Mouse (Mus musculus) spleen, postnatal 36 days (tissue): ENCODE data around the gene Baz2b.

Source experiments
- DNase-seq, 2 experiments: peaks; one replicate each; pipeline ENCODE4 v3.0.0; 2022; ENCODE audit warnings: low spot score in 2 of 2, mixed read lengths in 1 of 2

The Baz2b gene

DNA sequence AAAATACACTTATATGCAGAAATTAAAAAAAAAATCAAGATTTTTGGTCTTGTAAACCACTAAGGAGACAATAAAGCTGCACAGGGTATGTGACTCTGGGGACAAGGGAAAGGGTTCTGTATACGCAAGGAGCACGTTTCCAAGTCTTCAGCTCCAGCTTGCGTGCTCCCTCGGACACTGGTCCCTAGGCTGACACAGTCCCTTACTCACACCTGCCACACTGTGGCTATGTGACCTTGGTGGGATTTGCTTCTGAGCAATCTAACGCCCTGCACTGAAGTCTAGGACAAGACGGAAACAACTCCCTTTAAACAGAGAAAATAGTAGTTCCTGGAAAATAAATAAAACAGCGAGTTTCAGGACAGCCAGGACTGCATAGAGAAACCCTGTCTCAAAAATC lies 253.7 kb downstream of the Baz2b start:
- DNase-seq, result no peak

DNA sequence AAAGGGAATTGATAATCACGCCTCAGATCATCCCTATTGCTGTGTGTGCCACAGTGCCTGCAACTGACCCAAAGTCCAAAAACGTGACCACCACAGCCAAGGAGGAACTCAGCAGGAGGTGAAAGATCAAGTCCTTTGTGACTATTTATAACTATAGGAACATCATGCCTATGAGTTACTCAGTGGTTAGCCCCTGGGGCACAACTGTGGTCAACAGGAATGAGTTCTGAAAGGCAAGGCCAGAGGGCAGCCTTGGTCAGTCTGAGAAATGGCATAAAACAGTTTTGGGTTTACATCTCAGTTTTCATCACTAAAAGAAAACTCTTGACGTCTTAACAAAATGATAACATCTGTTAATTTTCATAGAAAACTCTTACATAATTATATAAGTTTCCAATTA lies 254.8 kb downstream of the Baz2b start:
- DNase-seq, result no peak

DNA sequence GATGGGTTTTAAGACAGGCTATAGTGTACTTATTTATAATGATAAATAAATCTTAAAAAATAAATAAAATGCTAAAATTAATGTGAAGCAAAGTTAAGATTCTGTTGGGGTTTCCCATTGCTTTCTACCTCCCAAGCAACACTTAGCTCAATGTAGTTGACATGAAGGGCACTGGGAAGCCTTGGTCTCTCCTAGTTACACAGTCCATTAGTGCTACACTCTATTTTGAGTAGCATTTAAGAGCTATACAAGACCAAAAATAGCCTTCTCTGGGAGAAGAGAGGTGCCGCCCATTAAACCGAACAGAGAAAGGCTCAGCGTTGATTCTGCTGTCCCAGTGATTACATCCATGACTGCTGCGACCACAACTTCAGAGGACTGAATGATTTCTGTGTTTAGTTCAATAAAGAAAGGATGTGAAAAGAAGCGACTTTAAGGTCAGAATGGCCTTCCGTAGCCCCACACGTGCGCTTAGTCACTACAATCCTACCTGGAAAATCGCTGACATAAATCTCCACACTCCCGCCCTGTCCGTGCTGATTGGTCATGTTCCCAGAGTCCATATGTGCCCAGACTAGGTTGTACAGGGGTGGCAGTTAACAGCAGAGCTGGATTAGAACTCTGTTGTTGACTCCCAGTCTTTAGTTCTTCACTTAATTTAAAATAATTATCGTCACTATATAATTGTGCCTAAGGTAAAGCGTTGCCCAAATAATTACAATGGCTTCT lies 257.2 kb downstream of the Baz2b start:
- DNase-seq, result no peak

DNA sequence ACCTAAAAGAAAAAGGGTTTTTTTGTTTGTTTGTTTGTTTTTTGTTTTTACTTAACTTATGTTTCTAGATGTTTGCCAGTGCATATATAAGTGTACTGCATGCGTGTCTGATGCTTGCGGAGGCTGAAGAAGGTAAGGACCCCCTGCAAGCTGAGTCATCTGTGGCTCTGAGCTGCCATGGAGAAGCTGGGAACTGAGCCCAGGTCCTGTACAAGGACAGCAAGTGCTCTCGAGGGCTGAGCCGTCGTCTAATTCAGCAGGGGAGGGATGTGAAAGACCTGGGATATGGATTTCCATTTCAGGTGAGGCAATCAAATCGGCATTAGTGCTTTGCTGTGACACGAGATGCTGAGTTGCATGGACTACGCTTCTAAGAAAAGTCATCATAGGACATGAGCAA lies 257.9 kb downstream of the Baz2b start:
- no peak for DNase-seq

DNA sequence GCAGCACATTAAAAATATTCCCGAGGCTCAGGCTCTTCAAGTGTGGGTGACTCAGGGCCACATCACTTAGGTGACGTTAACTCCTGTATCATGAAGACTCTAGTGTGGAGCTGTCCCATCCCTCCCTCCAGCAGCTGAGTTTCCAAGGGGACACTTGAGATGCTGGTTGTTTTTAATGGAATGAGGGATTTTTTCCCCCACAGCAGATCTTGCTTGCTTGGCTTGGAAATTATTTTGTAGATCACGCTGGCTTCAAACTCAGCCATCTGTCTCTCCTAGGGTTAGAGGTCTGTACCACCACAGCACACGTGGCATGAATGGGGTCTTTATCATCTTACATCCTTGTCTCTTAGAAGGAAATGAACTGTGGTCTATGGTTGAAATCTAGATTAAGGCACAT lies 258.5 kb downstream of the Baz2b start:
- DNase-seq, result no peak

DNA sequence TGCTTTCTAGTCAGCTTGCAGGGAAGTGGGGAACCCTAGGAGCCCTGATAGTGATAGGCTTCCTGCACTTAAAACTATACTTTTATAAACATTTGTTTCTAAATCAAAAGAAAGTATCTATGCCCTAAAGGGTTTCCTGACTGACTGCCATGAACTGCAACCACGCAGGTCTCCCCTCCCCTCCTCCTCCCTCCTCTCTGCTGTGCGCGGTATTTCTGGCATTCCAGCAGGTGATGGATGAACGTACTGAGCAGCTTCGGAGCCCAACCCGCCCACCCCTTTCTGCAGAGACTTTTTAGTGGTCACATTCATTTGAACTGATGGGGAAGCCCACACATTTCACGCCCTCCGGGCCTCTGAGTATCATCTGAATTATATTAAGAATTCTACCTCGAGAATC lies 273.3 kb downstream of the Baz2b start:
- DNase-seq, result no peak

DNA sequence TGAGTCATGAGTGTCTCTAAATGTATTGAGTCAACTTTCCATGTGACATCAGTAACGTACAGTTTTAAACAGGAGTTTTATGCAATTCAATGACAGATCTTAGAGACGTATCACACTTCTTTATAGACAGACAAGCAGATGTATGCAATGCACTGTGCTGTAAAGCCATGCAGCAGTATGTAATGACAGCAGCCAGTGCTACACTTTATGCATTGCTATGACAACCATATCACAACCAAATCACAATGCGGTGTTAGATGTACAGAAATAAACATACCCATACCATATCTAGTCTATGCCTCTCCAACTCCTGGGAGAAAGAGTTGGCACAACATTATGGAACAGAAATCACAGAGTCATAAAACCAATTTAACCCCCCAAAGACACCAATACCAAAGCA lies 276.5 kb downstream of the Baz2b start:
- no peak for DNase-seq

DNA sequence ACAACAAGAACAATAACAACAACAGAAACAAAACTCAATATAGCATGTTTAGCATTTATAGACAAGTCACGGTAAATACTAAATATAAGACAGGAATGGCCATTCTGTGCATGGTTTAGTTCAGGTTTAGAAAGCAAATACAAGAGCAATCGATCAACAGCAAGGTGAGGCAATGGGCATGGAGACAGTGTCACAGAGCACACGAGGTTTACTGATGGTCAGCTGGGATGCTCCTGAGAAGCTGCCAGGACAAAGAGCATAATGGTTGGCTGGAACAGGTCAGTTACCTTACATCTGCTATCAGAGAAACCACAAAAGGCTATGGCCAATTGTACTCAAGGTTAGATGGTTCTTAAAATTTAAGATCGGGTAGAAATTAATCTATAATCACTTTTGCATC lies 277.4 kb downstream of the Baz2b start:
- no peak for DNase-seq

DNA sequence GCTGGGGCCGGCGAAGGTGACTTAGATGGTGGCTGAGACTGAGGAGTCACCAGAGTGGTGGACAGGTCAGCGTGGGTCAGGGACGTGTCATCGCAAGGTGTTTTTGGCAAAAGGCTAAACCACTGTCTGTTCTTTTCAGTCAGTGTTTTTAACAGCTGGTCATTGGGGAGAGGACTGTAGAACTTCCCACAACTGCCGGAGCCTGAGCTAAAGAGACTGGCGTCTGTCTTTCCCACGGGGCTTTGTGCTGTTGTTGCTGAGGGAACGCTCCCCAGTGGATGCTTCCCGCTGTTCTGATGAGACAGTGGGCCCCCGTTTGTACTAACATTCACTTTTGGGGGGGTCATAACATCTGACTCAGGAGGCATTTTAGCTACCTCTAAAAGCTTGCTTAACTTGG lies 296.0 kb downstream of the Baz2b start:
- no peak for DNase-seq

DNA sequence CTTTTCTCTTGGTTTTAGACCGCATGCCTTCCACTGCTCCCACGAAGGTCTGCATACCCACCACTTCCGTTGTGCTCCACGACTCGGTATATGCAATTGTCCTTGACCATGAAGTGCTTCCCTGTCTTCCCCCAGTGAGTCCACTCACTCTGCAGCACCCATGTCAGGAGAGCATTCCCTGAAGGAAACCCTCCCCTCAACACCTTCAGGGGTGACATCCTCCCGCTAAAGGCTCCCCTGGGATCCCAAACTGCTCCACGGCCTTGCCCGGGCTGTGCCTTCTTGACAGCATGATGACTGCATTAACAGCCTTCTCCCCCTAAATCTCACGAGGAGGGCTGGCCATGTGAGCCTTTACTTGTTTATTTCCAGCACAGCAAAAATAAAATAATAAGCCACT lies 301.6 kb downstream of the Baz2b start:
- no peak for DNase-seq

DNA sequence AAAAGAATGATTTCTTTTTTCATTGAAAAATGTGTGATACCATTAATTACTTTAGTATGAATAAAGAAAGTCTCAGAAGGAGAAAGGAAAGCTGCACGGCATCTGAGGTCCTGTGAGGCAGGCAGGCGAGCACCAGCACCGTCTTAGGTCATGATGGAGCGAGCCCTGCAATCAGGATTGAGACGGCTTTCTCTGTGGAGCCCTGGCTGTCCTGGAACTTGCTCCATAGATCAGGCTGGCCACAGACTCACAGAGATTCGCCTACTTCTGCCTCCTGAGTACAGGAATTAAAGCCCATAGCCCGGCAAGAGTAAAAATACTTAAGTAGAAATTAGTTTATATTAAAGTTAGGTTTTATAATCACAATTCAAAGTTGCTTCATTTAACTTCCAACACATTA lies 305.6 kb downstream of the Baz2b start:
- DNase-seq, result no peak

DNA sequence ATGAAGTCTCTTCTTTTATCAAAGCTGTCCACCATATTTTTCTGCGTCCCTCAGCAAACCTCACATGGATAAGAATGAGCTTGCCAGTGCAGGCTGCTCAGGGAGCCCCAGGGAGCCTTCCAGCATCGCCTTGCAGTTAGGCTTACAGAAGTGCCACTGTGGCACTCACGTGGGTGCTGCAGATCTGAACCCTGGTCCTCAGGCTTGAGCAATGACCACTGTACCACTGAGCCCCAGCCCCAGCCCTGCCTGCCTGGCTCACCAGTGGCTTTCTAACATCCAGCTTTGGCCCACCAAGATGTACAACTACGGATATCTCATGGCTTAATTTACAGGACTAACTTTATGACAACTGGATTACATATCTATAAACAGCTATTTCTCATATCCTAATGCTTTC lies 311.0 kb downstream of the Baz2b start:
- no peak for DNase-seq

DNA sequence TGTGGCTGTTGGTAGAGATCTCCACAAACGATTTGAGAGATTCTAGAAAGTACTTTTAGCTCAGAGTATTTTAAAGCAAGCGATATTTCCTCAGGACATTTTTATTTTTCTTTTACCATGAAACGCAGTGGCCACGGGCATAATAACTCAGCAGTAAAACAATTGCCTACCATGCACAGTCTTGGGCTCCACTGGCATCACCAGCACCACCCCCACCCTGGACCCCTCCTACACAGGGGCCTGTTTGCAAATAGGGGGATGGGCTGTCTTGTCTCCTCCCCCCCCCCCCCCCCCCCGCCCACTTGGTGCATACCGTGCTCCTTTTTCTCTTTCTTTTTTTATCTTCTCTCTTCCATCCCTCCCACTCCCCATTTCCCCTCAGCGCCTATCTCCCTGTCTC lies 311.5 kb downstream of the Baz2b start:
- DNase-seq, result no peak

DNA sequence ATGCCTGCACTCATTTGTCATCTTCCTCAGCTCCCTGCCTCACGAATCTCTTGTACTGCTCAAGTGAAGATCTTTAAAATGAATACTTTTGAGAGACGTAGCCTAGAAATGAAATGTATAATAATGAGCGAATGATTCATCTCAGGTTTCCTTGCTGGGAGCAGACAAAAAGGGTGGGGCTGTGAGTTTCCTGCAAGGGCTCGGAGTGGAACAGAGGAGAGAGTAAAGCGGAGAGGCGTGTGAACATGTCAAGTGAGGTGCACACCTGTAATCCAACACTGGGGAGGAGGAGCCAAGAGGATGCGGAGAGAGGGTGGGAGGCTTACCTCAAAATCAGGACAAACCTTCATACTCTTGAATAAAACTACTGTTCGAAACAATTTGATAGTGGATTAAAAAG lies 312.8 kb downstream of the Baz2b start:
- no peak for DNase-seq

DNA sequence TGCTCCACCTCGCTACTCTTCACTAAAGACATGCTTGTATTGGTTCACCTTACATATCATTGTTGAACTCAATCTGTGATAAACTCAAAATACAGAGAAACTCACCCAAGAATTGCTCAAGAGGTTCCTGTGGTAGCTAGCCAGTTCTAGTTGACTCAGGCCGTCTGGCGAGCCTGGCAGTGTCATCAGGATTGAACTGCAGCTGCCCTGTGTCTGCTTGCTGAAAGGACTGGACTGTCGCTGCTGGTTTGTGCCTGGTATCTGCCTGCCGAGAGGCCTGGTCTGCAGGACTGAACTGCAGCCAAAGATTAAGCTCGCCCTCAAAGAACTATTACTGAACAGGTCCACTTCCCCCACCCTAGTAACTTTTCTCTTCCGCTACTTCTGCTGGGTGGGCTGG lies 313.2 kb downstream of the Baz2b start:
- no peak for DNase-seq

DNA sequence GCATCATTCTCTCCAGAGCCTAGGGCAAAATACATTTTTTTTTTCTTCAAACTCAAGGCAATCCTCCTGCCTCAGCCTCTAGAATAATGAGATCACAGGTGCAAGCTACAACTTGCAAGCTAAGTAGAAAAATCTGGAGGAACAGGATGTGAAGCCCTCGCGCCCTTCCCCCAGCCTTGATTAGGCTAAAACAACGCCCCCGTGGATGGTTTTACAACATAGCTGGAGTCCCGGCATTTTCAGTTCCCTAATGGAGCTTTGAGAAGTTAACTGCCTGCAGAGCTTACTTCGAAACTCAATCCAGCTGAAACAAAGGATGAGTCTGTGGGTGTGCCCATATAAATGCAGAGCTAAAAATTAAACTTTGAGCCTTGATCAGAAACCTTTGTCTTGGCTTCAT lies 319.9 kb downstream of the Baz2b start:
- peak in 1 of 2 experiments; percentile 24 for DNase-seq

DNA sequence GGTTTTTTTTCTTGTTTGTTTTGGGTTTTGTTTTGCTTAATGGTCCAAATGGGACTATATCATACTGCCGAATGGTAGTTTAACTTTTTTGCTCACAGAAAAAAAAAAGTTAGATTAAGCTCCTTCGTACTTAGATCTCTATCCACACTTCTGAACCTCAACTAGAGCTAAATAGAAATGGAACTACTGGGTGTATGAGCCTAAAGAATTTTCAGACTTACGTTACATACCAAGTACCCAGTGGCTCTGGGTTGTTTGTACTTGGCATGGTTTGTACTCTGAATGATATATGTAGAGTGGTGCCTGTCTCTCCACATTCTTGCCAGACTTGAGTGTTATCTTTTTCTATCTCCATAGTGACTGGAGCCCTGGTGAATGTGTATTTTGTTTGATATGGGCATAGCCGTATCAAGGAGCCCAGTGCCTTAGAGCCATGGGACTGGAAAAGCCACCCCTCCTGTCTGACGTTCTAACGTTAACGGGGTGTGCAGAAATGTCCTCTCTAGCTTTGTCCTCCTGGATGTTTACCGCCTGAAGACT lies 326.8 kb downstream of the Baz2b start:
- peak in 1 of 2 experiments; percentile 22 for DNase-seq

DNA sequence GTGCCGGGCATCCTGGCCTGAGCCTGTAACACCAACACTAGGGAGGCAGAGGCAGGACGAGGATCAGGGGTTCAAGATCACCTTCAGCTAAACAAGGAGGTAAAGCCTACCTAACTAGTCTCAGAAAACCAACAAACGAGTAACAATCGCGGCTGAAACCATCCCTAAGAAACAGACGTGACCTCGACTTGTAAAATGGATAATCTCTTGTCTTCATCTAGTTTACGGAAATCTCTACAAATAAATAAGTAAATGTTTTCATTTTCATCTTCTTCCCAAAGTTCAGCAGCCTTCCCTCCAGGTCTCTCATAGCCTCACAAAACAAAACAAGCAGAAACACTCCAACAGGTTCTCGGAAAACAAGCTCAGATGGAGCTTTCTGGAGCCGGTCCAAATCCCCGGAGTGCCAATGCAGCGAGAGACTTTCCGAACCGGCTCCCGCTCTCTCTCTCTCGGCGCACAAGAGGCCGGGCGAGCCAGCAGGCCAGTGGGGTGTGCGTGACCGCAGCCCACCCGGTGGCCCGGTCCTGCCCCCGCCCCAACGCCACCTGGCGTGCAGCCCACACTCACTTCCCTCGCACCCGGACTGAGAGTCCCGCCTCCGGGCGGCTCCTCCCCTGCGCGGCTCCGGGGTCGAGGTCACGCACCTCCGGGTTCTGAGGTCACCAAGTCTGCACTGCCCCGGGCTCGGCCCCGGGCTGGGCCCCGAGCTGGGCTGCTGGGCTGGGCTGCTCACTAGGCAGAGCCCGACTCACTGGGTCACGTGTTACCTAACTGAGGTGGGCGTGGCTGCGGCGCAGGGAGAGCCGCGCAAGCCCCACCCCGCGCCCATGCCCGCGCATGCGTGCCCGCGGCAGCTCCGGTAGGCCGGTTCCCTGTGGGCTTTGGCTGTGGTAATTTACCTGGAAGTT lies 327.6 kb downstream of the Baz2b start, which contains the start of gene Wdsub1:
Gene Wdsub1, minus strand, starts transcription at position 761 of the 911 bp plus-strand sequence.
- DNase-seq, result peak; percentile 93 to 94

DNA sequence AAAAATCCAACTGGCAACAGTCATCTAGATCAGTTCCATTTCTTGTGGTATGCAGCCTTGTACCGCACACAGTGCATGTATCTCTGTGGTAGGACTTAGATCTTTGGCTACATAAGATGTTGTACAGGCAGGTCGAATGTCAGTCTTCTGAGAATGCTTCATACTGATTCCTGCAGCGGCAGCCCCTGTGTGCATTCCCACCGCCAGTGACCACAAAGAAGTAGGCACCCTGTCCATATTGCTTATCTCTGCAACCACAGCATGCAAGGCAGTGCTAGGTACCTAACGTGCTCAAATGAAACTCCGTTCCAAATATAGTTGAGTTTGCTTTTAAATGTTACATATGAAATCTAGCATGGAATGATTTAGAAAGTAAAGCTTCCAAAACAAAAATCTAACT lies 328.2 kb downstream of the Baz2b start:
- peak in 1 of 2 experiments; percentile 9 for DNase-seq

DNA sequence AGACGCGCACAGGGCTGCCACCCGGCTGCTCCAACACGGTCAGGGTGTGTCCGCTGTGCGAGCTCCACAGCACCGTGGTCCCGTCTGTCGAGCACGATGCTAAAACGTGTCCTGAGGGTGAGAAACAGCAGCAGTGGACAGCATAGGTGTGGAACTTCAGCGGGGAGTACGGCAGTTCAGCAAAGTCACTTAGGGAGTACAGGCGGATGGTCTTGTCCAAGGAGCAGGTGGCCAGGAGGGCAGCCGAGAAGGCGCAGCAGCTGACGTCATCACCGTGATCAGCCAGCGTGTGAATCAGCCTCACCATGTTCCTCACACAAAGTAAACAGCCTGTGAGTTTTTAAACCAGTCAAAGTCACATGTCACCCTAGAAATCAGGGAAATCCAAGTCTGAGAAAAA lies 331.4 kb downstream of the Baz2b start:
- DNase-seq, result no peak

DNA sequence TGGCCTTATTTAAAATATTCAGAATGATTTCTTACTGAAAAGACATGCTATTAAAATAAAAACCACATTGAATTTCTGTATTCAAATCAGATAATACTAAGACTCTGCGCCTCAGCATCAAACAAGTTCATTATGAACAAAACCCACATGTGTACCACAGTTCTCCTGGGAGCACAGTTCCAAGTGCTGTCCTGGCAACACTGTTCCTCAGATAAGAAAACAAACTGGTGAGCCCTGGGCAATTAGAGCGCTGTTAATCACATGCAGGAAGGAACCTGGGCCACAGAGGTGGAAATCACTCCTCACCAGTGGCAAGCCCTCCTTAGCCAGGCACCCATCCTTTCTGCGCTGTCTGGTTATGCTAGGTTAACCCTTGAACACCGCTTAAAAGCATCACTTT lies 332.3 kb downstream of the Baz2b start:
- DNase-seq, result no peak

DNA sequence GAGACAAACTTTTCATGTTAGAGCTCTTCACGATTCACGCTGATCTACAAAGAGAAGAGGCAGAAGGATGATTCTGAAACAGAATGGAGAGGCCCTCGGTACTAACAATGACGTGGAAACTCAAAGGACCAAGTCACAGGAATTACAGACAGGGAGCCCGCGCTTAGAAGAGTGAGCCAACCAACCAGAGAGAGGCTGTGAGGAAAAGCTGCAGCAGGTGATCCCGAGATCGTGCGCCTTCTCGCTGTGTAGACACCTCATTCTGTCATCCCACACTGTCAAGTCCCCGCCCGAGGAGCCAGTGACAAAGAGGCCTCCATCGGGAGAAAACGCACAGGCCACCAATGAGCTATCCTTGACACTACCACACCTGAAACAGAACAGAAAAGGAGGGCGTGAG lies 333.2 kb downstream of the Baz2b start:
- DNase-seq, result no peak

DNA sequence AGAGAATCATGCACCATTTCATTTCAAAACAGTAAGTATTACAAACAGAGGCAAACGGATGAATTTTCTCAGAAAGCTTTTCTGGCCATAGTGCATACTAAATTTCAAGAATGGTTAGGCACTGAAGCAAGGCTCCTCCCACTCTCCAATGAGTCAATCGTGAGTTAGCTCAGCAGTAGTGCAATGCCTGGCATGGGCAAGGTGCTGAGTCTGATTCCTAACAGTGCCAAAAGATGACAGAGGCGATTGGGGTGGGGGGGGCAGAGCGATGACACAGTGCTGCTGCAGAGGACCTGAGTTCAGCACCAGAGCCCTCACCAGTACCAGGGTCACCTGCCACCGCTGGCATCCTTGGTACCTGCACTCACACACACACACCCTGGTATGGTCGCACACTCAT lies 339.1 kb downstream of the Baz2b start:
- no peak for DNase-seq
